Mouse (Mus musculus) liver, embryonic 11.5 days (tissue): Measurements from ENCODE around the gene Kcnk12. TPM values are rescaled to one million over a fixed set of nuclear protein-coding genes. Genes with fewer than 3 reads are reported as not detected.

ENCODE experiments used
- ATAC-seq: fragments of 200-750 bp; cut with Nextera tagmentation; replicated peaks from 2 replicates; pipeline ENCODE4 v1.8.0; 2017; ENCODE audit warnings: moderate number of reproducible peaks, mild to moderate bottlenecking, moderate TSS enrichment, moderate library complexity; ENCODE audit not compliant: low FRiP score
- DNase-seq: peaks from one replicate; pipeline ENCODE4 v3.0.0-alpha.2; 2017; ENCODE audit warnings: low spot score
- H3K27ac ChIP-seq: fragments of 300-500 bp; sonication (generic); 2 replicates; pipeline ENCODE4 v1.5.1; 2014; ENCODE audit warnings: mild to moderate bottlenecking, low read depth, low read length, control low read depth
- H3K27me3 ChIP-seq: fragments of 300-500 bp; sonication (generic); replicated peaks from 2 replicates; pipeline ENCODE4 v1.6.1; 2014; ENCODE audit warnings: low read length, mixed read lengths; ENCODE audit not compliant: control insufficient read depth, insufficient read depth
- H3K36me3 ChIP-seq: fragments of 300-500 bp; sonication (generic); 2 replicates; pipeline ENCODE4 v1.6.1; 2014; ENCODE audit warnings: mild to moderate bottlenecking, low read length, moderate library complexity, mixed read lengths; ENCODE audit not compliant: control insufficient read depth, insufficient read depth
- H3K4me1 ChIP-seq: fragments of 300-500 bp; sonication (generic); replicated peaks from 2 replicates; pipeline ENCODE4 v1.6.1; 2014; ENCODE audit warnings: low read length, mixed read lengths; ENCODE audit not compliant: control insufficient read depth, insufficient read depth
- H3K4me2 ChIP-seq: fragments of 300-500 bp; sonication (generic); 2 replicates; pipeline ENCODE4 v1.6.1; 2014; ENCODE audit warnings: mild to moderate bottlenecking, control low read depth, moderate library complexity
- H3K4me3 ChIP-seq: fragments of 300-500 bp; sonication (generic); 2 replicates; pipeline ENCODE4 v1.5.1; 2014; ENCODE audit warnings: low read depth, low read length, control low read depth
- H3K9ac ChIP-seq: fragments of 300-500 bp; sonication (generic); 2 replicates; pipeline ENCODE4 v1.6.1; 2014; ENCODE audit warnings: low read depth, low read length, control low read depth
- H3K9me3 ChIP-seq: fragments of 300-500 bp; sonication (generic); 2 replicates; pipeline ENCODE4 v1.6.1; 2016; ENCODE audit warnings: low read length, inconsistent platforms, mixed read lengths; ENCODE audit not compliant: control insufficient read depth
- WGBS: fragments of 180-500 bp; shearing (Covaris S2); extraction: QIAGEN DNeasy Blood & Tissue Kit; methylation state at CpG from one replicate; pipeline ENCODE4 v1.1.7; 2014; 5-methylcytosine and 5-hydroxymethylcytosine counted together
- polyA plus RNA-seq: library from polyadenylated mRNA; unstranded; fragments of >200 nt; fragmentation: Nextera tagmentation; extraction: Ambion mirVana; gene quantifications from 2 replicates; pipeline ENCODE4 v1.2.1, GENCODE M21; 2014

The Kcnk12 gene
- polyA plus RNA-seq, 1 experiment from 2014 or later, result 0.64 TPM

DNA sequence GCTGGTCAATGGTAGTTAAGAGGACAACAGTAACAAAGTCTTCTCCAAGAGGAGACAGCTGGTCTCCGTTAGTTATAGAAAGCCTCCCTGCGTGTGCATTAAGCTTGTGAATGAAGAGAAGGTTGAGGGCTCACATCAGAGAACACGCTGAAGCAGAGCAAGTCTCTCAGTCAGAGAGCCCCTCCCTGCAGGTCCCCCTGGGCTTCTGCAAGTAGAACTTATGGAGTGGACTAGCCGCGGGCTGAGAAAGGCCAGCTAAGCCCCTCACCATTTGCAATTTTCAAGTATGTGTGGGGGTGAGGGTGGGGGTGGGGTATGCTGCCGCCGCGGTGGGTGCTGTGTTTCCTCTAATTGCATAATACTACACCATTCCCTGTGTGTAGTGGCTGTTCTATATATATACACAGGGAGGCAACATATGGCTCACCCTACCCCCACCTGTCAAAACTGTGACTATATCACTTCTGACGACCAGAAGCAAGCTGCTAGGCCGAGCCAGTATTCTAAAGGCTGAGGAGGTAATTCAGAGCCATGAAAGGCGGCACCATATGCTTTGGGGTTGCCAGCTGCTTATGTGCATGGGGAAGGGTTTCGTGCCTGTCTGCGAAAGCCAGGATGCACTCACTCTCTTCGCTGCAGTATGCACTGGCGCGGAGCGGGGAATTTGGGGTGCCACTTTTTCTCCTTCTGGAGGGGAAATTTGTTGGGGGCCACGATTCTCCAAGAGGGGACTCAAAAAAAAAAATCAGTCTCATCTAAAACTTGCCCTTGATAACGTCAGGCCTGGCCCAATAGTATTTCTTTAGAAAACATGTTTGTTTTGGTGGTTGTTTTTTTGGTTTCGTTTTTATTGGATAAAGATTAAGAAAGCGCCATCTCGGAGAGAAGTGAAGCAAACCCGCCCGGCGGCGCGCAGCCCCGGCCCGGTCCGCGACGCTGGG lies 52.5 kb downstream of the Kcnk12 start:
- 12% methylated on average over 32 of the region's 32 CpGs for WGBS
- Histone ChIP-seq H3K27ac (no peak overlapping the region), H3K27me3 (peaks cover 48% of the 10 kb centered on the region), H3K4me1 (0 out of 2 replicates have a peak, but pooled peaks cover 3% of the 10 kb centered on the region), H3K4me2 (peak overlapping the region; percentile 96), H3K36me3 (no peaks in the 10 kb centered on the region), H3K4me3 (peak overlapping the region; percentile 57), H3K9me3 (no peaks in the 10 kb centered on the region), H3K9ac (no peak overlapping the region)
- no peak for ATAC-seq
- DNase-seq, result no peak

DNA sequence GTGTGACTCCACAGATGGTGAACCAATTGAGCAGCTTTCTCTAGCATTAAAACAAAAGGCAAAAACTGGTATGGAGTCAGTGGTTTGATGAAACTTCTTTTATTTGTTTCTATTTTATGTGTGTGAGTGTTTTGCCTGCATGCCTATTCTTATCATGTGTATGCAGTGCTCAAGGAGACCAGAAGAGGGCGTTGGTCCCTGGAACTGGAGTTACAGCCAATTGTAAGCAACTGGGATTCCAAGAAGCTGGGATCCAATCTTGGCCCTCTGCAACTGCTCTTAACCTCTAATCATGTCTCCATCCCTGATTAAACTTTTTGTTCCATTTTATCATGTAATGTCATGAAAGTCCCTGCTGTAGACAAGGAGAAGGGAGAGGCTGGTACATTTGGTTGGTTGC lies 58.0 kb downstream of the Kcnk12 start:
- Histone ChIP-seq H3K4me1 (no peaks in the 10 kb centered on the region), H3K27me3 (peaks cover 19% of the 10 kb centered on the region), H3K4me2 (no peak overlapping the region), H3K27ac (no peak overlapping the region), H3K4me3 (no peak overlapping the region), H3K36me3 (no peaks in the 10 kb centered on the region), H3K9me3 (no peaks in the 10 kb centered on the region), H3K9ac (no peak overlapping the region)
- DNase-seq, result no peak
- no peak for ATAC-seq
- 29% methylated on average over 1 of the region's 1 CpGs for WGBS

DNA sequence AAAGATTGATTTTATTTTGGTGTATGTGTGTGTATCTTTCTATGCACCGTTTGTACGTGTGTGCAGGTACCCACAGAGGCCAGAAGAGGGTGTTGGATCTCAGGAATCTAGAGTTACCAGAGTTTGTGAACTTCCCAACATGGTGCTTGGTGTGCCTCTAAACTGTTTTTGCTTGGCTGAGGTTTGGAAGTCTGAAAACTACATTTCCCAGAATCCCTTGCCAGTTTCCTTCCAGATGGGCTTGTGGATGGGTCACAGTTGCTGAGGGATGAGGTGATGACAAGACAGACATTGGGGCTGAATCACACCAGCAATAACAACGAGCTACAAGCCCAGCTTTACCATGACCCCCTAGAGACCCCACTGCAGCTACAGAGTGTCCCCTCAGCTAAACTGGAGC lies 60.6 kb downstream of the Kcnk12 start:
- Histone ChIP-seq H3K9ac (no peak overlapping the region), H3K9me3 (no peaks in the 10 kb centered on the region), H3K4me2 (no peak overlapping the region), H3K4me3 (no peak overlapping the region), H3K27me3 (no peaks in the 10 kb centered on the region; the same call in 1 of the 2 replicates), H3K36me3 (no peaks in the 10 kb centered on the region), H3K27ac (no peak overlapping the region), H3K4me1 (no peaks in the 10 kb centered on the region)
- DNase-seq (no peak), ATAC-seq (no peak)
- 65% methylated on average over 3 of the region's 3 CpGs for WGBS

DNA sequence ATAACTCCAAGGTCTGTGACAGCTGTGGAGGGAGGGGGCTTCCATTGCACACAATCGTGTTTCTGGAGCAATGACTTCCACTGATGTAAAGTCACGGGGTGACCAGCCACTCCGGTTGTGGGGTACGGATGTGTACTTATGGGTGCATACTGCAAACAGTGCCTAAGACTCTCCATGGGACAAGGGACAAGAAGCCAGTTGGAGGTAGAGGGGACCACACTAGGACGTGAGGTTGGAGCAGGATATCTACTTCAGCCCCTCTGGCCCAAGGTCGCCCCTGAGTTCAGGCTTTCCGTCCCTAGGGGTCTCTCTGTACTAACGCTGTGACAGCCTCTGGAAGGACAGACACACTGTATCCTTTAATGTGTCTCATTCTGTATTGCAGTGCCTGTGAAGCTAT lies 63.3 kb downstream of the Kcnk12 start:
- H3K4me2 ChIP-seq, result no peak overlapping the region
- no peaks in the 10 kb centered on the region for H3K27me3 ChIP-seq
- WGBS, result 87% methylated on average over 8 of the region's 8 CpGs
- no peaks in the 10 kb centered on the region for H3K4me1 ChIP-seq
- H3K36me3 ChIP-seq, result no peaks in the 10 kb centered on the region
- ATAC-seq (no peak), DNase-seq (no peak)
- no peaks in the 10 kb centered on the region for H3K9me3 ChIP-seq
- H3K4me3 ChIP-seq, result no peak overlapping the region
- no peak overlapping the region for H3K9ac ChIP-seq
- H3K27ac ChIP-seq, result no peak overlapping the region

DNA sequence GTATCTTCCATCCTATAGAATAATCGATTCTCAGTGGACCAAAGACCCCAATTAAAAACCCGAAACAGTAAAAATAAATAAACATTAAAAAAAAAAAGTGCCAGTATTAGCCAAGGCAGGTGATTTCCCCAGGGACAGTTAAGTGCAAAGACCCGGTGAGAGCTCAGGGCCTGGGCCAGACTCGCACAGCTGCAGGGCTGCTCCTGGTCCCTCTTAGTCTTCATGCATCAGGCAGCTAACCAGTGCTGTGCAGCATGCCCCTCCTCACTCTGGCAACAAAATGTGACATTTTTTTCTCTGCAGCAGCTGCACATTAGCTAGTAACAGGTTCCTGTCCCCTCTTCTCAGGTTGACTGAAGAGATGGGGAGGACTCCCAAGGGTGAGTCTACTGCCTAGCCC lies 65.8 kb downstream of the Kcnk12 start:
- no peak overlapping the region for H3K4me3 ChIP-seq
- H3K27ac ChIP-seq, result no peak overlapping the region
- H3K4me2 ChIP-seq, result no peak overlapping the region
- DNase-seq (no peak), ATAC-seq (no peak)
- no peaks in the 10 kb centered on the region for H3K9me3 ChIP-seq
- H3K36me3 ChIP-seq, result no peaks in the 10 kb centered on the region
- no peak overlapping the region for H3K9ac ChIP-seq
- 84% methylated on average over 4 of the region's 4 CpGs for WGBS
- H3K4me1 ChIP-seq, result no peaks in the 10 kb centered on the region
- H3K27me3 ChIP-seq, result no peaks in the 10 kb centered on the region

DNA sequence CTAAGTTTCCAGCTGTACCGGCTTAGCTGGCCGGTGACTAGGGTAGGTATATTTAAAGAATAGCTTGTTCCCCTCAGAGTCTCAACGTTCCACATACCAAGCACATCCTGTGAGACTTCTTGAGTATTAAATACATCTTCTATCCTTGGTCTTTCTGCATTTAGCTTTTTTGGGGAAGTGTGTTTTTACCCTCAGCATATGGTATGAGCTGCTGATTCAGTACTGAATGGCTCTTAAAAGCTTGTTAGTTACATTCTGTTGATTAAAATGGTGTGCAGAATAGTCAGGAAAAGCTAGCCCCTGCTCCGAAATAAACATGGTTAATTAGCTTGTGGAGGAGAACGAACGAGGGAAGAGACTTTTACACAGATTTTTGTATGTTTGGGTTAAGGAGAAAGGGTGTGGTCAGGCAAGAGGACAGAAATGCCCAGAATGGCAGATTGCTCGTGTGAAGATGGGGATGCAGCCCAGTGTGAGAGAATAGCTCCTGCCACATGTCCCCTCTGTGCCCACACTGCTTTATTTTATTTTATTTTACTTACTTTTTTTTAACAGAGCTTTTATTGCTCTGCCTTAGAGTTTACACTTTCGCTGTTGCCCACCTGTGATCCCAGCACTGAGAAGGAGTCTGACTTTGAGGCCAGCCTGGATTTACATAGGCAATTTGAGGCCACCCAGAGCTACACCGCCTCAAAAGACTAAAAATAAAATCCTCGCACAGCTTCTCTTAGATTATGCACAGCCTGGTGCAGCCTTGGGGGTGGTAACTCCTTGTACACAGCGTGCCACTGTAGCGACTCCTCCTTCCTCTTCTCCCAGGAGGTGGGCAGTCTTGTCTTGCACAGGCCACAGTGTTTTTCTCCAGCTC lies 71.1 kb downstream of the Kcnk12 start:
- no peaks in the 10 kb centered on the region for H3K4me1 ChIP-seq
- DNase-seq (no peak), ATAC-seq (no peak)
- H3K27me3 ChIP-seq, result no peaks in the 10 kb centered on the region
- no peak overlapping the region for H3K9ac ChIP-seq
- WGBS, result 88% methylated on average over 12 of the region's 12 CpGs
- H3K9me3 ChIP-seq, result no peaks in the 10 kb centered on the region
- H3K4me3 ChIP-seq, result no peak overlapping the region
- no peak overlapping the region for H3K27ac ChIP-seq
- H3K36me3 ChIP-seq, result peaks cover 22% of the 10 kb centered on the region
- H3K4me2 ChIP-seq, result no peak overlapping the region

DNA sequence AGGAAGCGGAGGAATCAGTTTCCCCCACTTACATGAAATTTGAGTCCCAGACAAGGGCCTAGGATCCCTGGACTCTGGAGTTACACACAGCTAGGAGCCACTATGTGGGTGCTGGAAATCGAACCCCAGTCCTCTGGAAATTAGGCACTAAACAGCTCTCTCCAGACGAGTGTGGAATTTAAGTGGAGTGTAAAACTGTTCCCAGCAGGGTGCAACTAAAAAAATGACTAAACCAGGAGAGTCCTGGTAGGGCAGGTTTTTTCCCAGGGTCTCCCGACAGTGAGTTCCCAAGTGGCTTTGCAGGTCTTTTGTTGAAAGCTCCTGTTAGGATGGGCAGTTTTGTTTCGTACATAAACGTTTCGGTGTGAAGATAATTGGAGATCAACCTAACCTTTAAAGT lies 73.1 kb downstream of the Kcnk12 start:
- Histone ChIP-seq H3K4me2 (no peak overlapping the region), H3K9ac (no peak overlapping the region), H3K4me3 (no peak overlapping the region), H3K36me3 (peaks cover 26% of the 10 kb centered on the region), H3K27ac (no peak overlapping the region), H3K4me1 (no peaks in the 10 kb centered on the region), H3K9me3 (no peaks in the 10 kb centered on the region), H3K27me3 (no peaks in the 10 kb centered on the region)
- ATAC-seq (no peak), DNase-seq (no peak)
- WGBS, result 89% methylated on average over 7 of the region's 7 CpGs

DNA sequence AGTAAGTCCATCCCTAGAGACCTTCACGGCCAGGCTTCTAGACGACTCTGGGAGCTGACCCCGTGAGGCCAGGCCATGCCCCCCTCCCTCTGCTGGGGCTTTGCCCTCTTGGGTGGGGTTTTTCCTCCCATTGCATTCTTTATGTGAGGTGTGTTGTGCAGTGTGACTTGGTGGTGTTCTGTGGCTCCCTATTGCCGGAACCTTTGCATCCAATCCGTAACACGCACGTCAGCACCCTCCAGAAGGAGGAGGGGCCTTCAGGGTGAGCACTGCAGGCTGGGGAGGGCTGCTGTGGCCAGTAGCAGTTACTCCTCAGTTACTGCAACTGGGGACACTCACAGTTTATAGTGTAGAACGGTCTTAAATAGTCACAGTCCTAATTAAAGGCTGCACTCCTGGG lies 97.7 kb downstream of the Kcnk12 start:
- no peak overlapping the region for H3K4me2 ChIP-seq
- H3K9me3 ChIP-seq, result no peaks in the 10 kb centered on the region
- H3K27me3 ChIP-seq, result no peaks in the 10 kb centered on the region
- H3K36me3 ChIP-seq, result peaks cover 13% of the 10 kb centered on the region; the same call in 1 of the 2 replicates
- DNase-seq, result no peak
- no peak for ATAC-seq
- no peak overlapping the region for H3K4me3 ChIP-seq
- no peaks in the 10 kb centered on the region for H3K4me1 ChIP-seq
- H3K27ac ChIP-seq, result no peak overlapping the region
- no peak overlapping the region for H3K9ac ChIP-seq
- 87% methylated on average over 8 of the region's 8 CpGs for WGBS
